Mouse (Mus musculus) forebrain, postnatal 0 days (tissue): ENCODE results near the gene Dock11. TPM values are rescaled to one million over a fixed set of nuclear protein-coding genes. Genes with fewer than 3 reads are reported as not detected.
A peak's percentile ranks its signal among the peaks of the same experiment; 100 is the strongest.

ENCODE experiments used
- ATAC-seq: fragments of 200-750 bp; cut with Nextera tagmentation; 2 replicates; pipeline ENCODE4 v1.8.0; 2017; ENCODE audit warnings: mild to moderate bottlenecking, moderate library complexity
- DNase-seq: peaks from one replicate; pipeline ENCODE4 v3.0.0-alpha.2; 2015
- H3K27ac ChIP-seq: fragments of 300-500 bp; sonication (generic); 2 replicates; pipeline ENCODE4 v1.5.1; 2014; ENCODE audit warnings: low read depth, mild to moderate bottlenecking, antibody characterized with exemption, low read length, moderate library complexity, mixed read lengths
- H3K27me3 ChIP-seq: fragments of 300-500 bp; sonication (generic); 2 replicates; pipeline ENCODE4 v1.6.1; 2014; ENCODE audit warnings: mild to moderate bottlenecking, low read length, mixed read lengths; ENCODE audit not compliant: insufficient read depth
- H3K36me3 ChIP-seq: fragments of 300-500 bp; sonication (generic); 2 replicates; pipeline ENCODE4 v1.6.1; 2014; ENCODE audit warnings: mild to moderate bottlenecking, moderate library complexity; ENCODE audit not compliant: insufficient read depth
- H3K4me1 ChIP-seq: fragments of 300-500 bp; sonication (generic); 2 replicates; pipeline ENCODE4 v1.6.1; 2014; ENCODE audit warnings: antibody characterized with exemption; ENCODE audit not compliant: insufficient read depth
- H3K4me2 ChIP-seq: fragments of 300-500 bp; sonication (generic); 2 replicates; pipeline ENCODE4 v1.6.1; 2014; ENCODE audit warnings: low read depth, mild to moderate bottlenecking, moderate library complexity
- H3K4me3 ChIP-seq: fragments of 300-500 bp; sonication (generic); 2 replicates; pipeline ENCODE4 v1.5.1; 2014; ENCODE audit warnings: low read depth, low read length, mixed read lengths
- H3K9ac ChIP-seq: fragments of 300-500 bp; sonication (generic); 2 replicates; pipeline ENCODE4 v1.6.1; 2014; ENCODE audit warnings: mild to moderate bottlenecking
- H3K9me3 ChIP-seq: fragments of 300-500 bp; sonication (generic); 2 replicates; pipeline ENCODE4 v1.6.1; 2016; ENCODE audit warnings: low read length
- CTCF ChIP-seq: sonication (generic); IDR thresholded peaks from 2 replicates; pipeline ENCODE4 v1.5.1; 2016; ENCODE audit warnings: antibody characterized with exemption, control low read depth, low read depth
- WGBS: fragments of 180-500 bp; shearing (Covaris S2); extraction: QIAGEN DNeasy Blood & Tissue Kit; methylation state at CpG from one replicate; pipeline ENCODE4 v1.1.7; 2014; 5-methylcytosine and 5-hydroxymethylcytosine counted together
- polyA plus RNA-seq: library from polyadenylated mRNA; unstranded; fragments of >200 nt; fragmentation: Nextera tagmentation; extraction: Ambion mirVana; gene quantifications from 2 replicates; pipeline ENCODE4 v1.2.1, GENCODE M21; 2015
- total RNA-seq: library from RNA; depleted of rRNA; stranded (reverse); fragments of >200 nt; gene quantifications from 2 replicates; pipeline ENCODE4 v1.2.3, GENCODE M21; 2014; rRNA removed

The Dock11 gene
- 29.1 and 33.7 TPM in 2 replicates for total RNA-seq
- polyA plus RNA-seq = 4.6 and 5.8 TPM in 2 replicates

DNA sequence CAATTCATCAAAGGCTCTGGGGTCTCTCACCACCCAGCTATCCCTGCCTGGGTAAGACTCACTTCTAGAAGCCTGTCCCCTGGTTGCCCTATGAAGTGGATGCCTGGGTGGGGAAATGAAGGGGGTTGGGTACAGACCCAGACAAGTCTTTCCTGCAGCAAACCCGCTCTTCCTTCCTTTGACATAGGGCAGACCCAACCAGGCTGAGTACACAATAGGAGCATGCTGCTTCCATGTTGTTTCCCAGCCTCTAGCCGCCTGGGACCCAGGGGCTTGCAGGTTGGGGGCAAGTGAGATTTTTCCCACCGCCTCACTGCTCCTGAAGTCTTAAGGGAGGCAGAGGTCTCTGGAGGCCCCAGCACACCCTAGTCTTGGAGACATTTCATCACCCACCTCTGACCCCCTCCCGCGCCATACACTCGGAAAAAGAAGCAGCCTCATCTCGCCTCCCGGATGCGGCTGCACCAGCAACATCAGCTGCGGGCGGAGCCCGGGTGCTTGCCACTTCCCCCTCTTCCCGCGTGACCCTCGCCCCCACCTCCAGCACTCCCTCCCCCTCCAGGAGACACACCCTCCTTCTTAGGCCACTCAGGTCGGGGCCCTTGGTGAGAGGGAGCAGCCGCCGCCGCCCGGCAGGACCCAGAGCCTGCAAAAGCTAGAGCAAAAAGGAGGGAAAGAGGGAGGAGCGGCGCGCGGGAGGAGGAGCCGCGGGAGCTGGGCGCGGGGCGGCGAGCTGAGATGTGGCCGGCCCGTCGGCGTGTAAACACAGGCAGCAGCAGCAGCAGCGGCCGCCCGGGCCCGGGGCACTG lies at the start of gene Dock11:
Gene Dock11 (plus strand): TSS at position 746 of the 809 bp plus-strand sequence.
- no peaks in the 10 kb centered on the region for H3K9me3 ChIP-seq
- peak within 1 kb of the TSS; percentile 56 for H3K4me2 ChIP-seq
- H3K4me3 ChIP-seq = peak within 1 kb of the TSS; percentile 54
- peak; percentile 51 for DNase-seq
- peak within 1 kb of the TSS; percentile 66 for H3K27ac ChIP-seq
- WGBS = 31% methylated on average over 31 of the region's 38 CpGs
- H3K27me3 ChIP-seq = no peaks in the 10 kb centered on the region
- no peaks in the 10 kb centered on the region for H3K36me3 ChIP-seq
- TF ChIP-seq CTCF = no peak
- H3K4me1 ChIP-seq = no peaks in the 10 kb centered on the region
- H3K9ac ChIP-seq = peak within 1 kb of the TSS; percentile 56
- peak; percentile 77 for ATAC-seq

- no peak overlapping the region for H3K4me2 ChIP-seq
- no peaks in the 10 kb centered on the region for H3K4me1 ChIP-seq
- no peak overlapping the region for H3K27ac ChIP-seq
- no peaks in the 10 kb centered on the region for H3K9me3 ChIP-seq
- H3K9ac ChIP-seq = no peak overlapping the region
- no peak overlapping the region for H3K4me3 ChIP-seq
- TF ChIP-seq CTCF = peak; percentile 57
- DNase-seq = peak; percentile 27
- no peaks in the 10 kb centered on the region for H3K36me3 ChIP-seq
- ATAC-seq = peak; percentile 77; the same call in 1 of the 2 replicates
- H3K27me3 ChIP-seq = no peaks in the 10 kb centered on the region
- WGBS = 47% methylated on average over 1 of the region's 1 CpGs
These were observed 8.9 kb upstream of the Dock11 start for GRCm38 (mm10) chrX:35879703-35880102.

DNA sequence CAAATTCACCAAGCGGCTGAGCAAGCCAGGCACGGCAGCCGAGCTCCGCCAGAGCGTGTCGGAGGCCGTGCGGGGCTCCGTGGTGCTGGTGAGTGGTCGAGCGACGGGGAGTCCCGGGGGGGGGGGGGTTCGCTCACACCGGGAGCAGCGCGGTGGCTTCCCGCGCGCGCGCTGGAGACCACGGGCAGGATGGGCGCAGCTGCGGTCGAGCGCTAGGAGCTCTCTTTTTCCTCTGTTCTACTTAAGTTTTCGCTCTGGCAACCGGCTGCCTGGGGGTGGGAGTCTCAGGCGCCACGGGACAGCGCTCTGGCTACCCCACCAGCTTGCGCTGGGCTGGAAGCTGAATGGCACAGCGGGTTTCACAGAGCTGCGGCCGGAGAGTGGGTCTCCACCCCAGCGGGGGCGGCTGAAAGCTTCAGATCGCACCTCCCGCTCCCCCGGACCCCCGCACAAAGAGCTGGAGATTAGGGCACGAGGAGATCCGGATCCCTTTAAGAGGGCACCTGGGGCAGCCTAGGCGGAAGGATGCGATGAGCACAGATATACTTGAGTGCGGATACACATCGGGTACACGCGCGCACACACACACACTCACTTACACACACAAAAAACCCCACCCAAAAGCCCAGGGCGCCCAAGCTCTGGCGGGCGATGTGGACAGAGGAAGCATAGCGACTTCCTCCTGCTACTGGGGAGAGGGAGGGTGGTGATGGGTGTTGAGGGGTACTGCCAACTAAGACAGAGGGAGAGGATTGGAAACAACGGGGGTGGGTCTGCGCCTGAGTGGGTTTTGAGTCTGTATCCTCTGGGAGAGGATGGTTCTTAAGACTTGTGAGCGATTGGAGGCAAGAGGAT lies 540 bp downstream of the Dock11 start:
- Histone ChIP-seq H3K4me1 (no peaks in the 10 kb centered on the region), H3K36me3 (no peaks in the 10 kb centered on the region), H3K9me3 (no peaks in the 10 kb centered on the region), H3K27me3 (no peaks in the 10 kb centered on the region), H3K27ac (peak overlapping the region; percentile 66), H3K4me3 (peak overlapping the region; percentile 54), H3K9ac (peak overlapping the region; percentile 56), H3K4me2 (peak overlapping the region; percentile 56)
- DNase-seq (peak; percentile 57), ATAC-seq (peak; percentile 67)
- no peak for TF ChIP-seq CTCF
- WGBS = 28% methylated on average over 41 of the region's 58 CpGs

GRCm38 (mm10) chrX:35889800-35890106 lies 1.1 kb downstream of the Dock11 start:
- H3K27me3 ChIP-seq = no peaks in the 10 kb centered on the region
- peak overlapping the region; percentile 56 for H3K9ac ChIP-seq
- no peak for DNase-seq
- no peak for ATAC-seq
- no peaks in the 10 kb centered on the region for H3K4me1 ChIP-seq
- TF ChIP-seq CTCF = no peak
- H3K4me3 ChIP-seq = peak overlapping the region; percentile 54
- 0 out of 2 replicates have a peak overlapping the region, but pooled peaks have one; percentile 66 for H3K27ac ChIP-seq
- no peaks in the 10 kb centered on the region for H3K36me3 ChIP-seq
- 22% methylated on average over 8 of the region's 8 CpGs for WGBS
- no peaks in the 10 kb centered on the region for H3K9me3 ChIP-seq
- peak overlapping the region; percentile 56 for H3K4me2 ChIP-seq

DNA sequence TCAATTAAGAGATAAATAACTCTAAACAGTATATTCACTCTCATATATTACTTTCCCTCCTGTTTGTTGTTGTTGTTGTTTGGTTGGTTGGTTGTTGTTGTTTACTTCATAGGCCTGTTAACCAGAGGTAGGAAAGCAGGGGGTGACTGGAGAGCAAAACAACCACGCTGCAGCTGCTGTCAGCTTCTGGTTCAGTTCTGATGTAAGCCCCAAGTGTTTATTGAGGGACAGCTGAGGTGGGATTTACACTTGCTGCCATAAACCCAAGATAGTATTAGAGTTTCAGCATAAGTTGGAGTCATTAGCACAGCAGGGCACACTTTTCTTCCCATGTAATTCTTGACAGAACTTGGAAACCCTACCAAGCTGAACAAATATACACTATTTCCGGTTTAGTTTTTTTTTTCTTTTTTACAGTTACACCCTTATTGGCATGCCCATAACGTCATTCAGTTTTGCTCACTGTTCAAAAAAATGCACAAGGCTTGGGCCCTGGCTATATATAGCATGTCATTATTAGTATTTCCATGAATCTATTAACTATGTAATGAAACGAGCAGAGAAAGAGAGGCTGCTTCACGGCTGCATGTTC lies 3.0 kb downstream of the Dock11 start:
- no peak overlapping the region for H3K4me3 ChIP-seq
- H3K4me2 ChIP-seq = no peak overlapping the region
- H3K27me3 ChIP-seq = no peaks in the 10 kb centered on the region
- no peak for ATAC-seq
- no peak overlapping the region for H3K9ac ChIP-seq
- no peaks in the 10 kb centered on the region for H3K36me3 ChIP-seq
- no peak for TF ChIP-seq CTCF
- no peaks in the 10 kb centered on the region for H3K4me1 ChIP-seq
- 51% methylated on average over 5 of the region's 5 CpGs for WGBS
- no peak for DNase-seq
- H3K27ac ChIP-seq = no peak overlapping the region
- no peaks in the 10 kb centered on the region for H3K9me3 ChIP-seq

DNA sequence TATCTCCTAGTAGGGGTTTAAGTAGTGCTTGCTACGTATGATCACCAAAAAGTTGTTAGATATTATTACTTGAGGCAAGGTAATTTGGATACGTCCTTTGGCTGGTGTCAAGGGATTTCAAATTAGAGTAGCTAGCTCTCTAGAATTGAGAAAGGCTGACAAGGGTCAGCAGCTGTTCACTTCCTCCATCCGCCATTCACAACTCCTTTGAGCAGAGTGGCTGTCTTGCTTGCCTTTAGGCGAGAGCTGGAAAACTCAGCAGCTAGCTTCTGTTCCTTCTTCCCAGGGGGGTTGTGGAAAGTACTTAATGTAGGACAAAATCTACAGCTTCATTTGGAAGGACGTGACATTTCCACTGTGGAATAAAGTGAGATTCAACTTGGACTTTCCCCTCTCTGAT lies 3.7 kb downstream of the Dock11 start:
- no peaks in the 10 kb centered on the region for H3K9me3 ChIP-seq
- no peak overlapping the region for H3K27ac ChIP-seq
- no peak overlapping the region for H3K4me2 ChIP-seq
- H3K27me3 ChIP-seq = no peaks in the 10 kb centered on the region
- TF ChIP-seq CTCF = no peak
- no peak for DNase-seq
- no peaks in the 10 kb centered on the region for H3K4me1 ChIP-seq
- no peak for ATAC-seq
- H3K9ac ChIP-seq = no peak overlapping the region
- no peak overlapping the region for H3K4me3 ChIP-seq
- no peaks in the 10 kb centered on the region for H3K36me3 ChIP-seq
- WGBS = 56% methylated on average over 5 of the region's 5 CpGs
